Mouse (Mus musculus): ENCODE data around the gene Ap1m1. TPM values are rescaled to one million over a fixed set of nuclear protein-coding genes. Genes with fewer than 3 reads are reported as not detected.

The Ap1m1 gene
- polyA plus RNA-seq (2015; fragmentation: Nextera tagmentation; extraction: Ambion mirVana): 57.0 and 61.7 TPM in 2 replicates

DNA sequence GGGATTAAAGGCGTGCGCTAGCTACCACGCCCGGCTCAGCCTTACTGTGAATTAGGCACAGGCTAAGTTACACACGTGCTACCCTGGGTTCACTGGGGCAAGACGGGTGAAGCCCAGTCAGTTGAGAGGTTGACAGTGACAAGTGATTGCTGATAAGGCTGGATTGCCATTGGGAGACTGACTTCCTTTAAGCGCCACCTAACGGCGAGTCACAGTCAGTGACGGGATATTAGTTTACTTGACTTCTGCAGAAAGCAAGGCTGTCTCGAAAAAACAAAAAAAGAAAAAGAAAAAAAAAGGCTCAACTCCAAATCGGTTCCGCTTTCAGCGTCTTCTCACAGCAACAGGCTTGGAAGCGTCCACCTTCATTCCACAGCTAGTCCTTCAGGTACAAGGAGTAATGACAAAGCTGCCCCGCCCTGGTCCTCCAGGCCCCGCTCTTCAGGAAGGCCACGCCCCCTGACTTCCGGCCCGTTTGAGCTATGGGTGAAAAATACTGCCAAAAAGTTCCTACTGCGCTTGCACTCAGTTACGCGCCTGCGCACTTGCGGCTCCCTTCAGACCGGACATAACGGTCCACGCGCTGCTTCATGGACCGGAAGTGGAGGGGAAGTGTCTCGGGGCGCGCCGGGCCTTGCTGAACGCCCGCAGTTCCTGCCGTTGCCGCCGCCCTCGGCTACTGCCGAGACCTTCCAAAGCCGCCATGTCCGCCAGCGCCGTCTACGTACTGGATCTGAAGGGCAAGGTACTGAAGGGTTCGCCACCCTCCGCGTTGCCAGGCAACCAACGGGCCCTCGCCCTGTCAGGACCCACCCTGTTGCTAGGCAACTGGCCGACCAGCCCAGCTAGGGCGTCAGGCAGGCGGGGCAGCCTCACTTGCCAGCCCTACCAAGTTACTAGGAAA is at the start of gene Ap1m1:
TSS of gene Ap1m1 (plus strand) at position 520 of the 904 bp plus-strand sequence.
- H3K4me2 ChIP-seq: peak within 1 kb of the TSS; percentile 86
- no peaks in the 10 kb centered on the region for H3K9me3 ChIP-seq (replicated peaks)
- H3K27ac ChIP-seq (replicated peaks): peak within 1 kb of the TSS; percentile 99
- ATAC-seq (ENCODE audit: insufficient read depth): peak; percentile 89
- peak within 1 kb of the TSS; percentile 66 for H3K9ac ChIP-seq
- H3K36me3 ChIP-seq (replicated peaks): peaks cover 7% of the 10 kb centered on the region; the same call in 1 of the 2 replicates
- no peaks in the 10 kb centered on the region for H3K27me3 ChIP-seq
- under 1% methylated on average over 54 of the region's 54 CpGs for WGBS (ENCODE audit: insufficient replicate concordance)
- peaks cover 48% of the 10 kb centered on the region for H3K4me1 ChIP-seq (replicated peaks)
- H3K4me3 ChIP-seq (replicated peaks): peak within 1 kb of the TSS; percentile 80

GRCm38 (mm10) chr8:72190215-72190539 is 49.6 kb upstream of the Ap1m1 start:
- H3K36me3 ChIP-seq (replicated peaks): no peaks in the 10 kb centered on the region
- WGBS (ENCODE audit: insufficient replicate concordance): 52% methylated on average over 2 of the region's 2 CpGs
- no peaks in the 10 kb centered on the region for H3K9me3 ChIP-seq (replicated peaks)
- no peak for ATAC-seq (ENCODE audit: insufficient read depth)
- peak overlapping the region; percentile 8; the same call in 1 of the 2 replicates for H3K4me2 ChIP-seq
- H3K27me3 ChIP-seq: no peaks in the 10 kb centered on the region
- H3K27ac ChIP-seq (replicated peaks): no peak overlapping the region
- no peak overlapping the region for H3K4me3 ChIP-seq (replicated peaks)
- no peak overlapping the region for H3K9ac ChIP-seq
- H3K4me1 ChIP-seq (replicated peaks): no peaks in the 10 kb centered on the region

DNA sequence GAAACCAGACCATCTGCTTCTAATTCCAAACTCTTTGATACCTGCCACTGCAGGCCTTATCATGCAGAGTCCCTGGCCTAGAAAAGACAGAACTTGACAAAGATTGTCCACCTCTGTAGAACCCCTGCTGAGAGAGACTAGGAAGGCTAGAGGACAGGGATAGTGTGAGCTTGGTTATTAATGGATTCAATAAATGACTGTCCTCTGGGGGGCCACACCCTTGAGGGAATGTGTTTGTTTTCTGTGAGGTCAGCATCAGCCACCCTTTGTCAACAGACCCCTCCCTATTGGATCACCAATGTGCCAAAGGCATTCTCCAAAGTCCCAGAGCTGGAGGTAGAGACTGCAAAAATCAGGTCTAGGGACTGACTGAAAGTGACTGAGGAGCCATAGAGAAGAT is 47.8 kb upstream of the Ap1m1 start:
- Histone ChIP-seq H3K9me3 (replicated peaks) (no peaks in the 10 kb centered on the region), H3K27ac (replicated peaks) (no peak overlapping the region), H3K9ac (no peak overlapping the region), H3K36me3 (replicated peaks) (no peaks in the 10 kb centered on the region), H3K4me2 (no peak overlapping the region), H3K4me1 (replicated peaks) (no peaks in the 10 kb centered on the region), H3K4me3 (replicated peaks) (no peak overlapping the region), H3K27me3 (no peaks in the 10 kb centered on the region)
- no peak for ATAC-seq (ENCODE audit: insufficient read depth)

DNA sequence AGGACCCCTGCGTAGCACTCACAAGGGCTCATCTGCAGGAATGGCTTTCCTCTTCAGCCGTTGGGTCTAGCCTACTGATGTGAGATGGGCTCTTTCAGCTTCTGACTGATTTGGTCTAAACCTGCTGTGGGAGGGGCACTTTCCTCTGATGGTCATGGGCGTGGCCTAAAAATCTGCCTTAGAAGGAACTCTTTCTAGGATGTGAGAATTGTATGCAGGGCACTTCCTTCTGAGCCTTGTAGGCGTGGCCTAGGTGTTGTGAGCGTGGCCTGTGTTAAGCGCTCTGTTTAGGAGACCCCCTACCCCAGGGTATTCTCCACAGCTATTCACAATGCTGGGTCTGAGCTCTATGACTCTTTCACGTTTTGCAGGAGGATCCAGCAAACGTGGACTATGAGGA is 41.8 kb upstream of the Ap1m1 start:
- no peak overlapping the region for H3K4me3 ChIP-seq (replicated peaks)
- H3K36me3 ChIP-seq (replicated peaks): no peaks in the 10 kb centered on the region
- H3K27me3 ChIP-seq: no peaks in the 10 kb centered on the region
- no peak overlapping the region for H3K9ac ChIP-seq
- 45% methylated on average over 8 of the region's 8 CpGs for WGBS (ENCODE audit: insufficient replicate concordance)
- H3K27ac ChIP-seq (replicated peaks): no peak overlapping the region
- no peak overlapping the region for H3K4me2 ChIP-seq
- H3K4me1 ChIP-seq (replicated peaks): no peaks in the 10 kb centered on the region
- ATAC-seq (ENCODE audit: insufficient read depth): no peak
- H3K9me3 ChIP-seq (replicated peaks): no peaks in the 10 kb centered on the region; the same call in 1 of the 2 replicates

GRCm38 (mm10) chr8:72208582-72208981 is 31.2 kb upstream of the Ap1m1 start:
- Histone ChIP-seq H3K9me3 (replicated peaks) (0 out of 2 replicates have a peak, but pooled peaks cover 2% of the 10 kb centered on the region), H3K27me3 (no peaks in the 10 kb centered on the region), H3K27ac (replicated peaks) (no peak overlapping the region), H3K4me3 (replicated peaks) (no peak overlapping the region), H3K36me3 (replicated peaks) (no peaks in the 10 kb centered on the region), H3K9ac (no peak overlapping the region), H3K4me1 (replicated peaks) (no peaks in the 10 kb centered on the region), H3K4me2 (no peak overlapping the region)
- 73% methylated on average over 1 of the region's 1 CpGs for WGBS (ENCODE audit: insufficient replicate concordance)
- no peak for ATAC-seq (ENCODE audit: insufficient read depth)

GRCm38 (mm10) chr8:72210222-72210621 is 29.6 kb upstream of the Ap1m1 start:
- no peaks in the 10 kb centered on the region for H3K4me1 ChIP-seq (replicated peaks)
- WGBS (ENCODE audit: insufficient replicate concordance): 61% methylated on average over 4 of the region's 4 CpGs
- no peak overlapping the region for H3K9ac ChIP-seq
- no peak overlapping the region for H3K27ac ChIP-seq (replicated peaks)
- H3K4me3 ChIP-seq (replicated peaks): no peak overlapping the region
- H3K27me3 ChIP-seq: no peaks in the 10 kb centered on the region
- no peak for ATAC-seq (ENCODE audit: insufficient read depth)
- H3K4me2 ChIP-seq: no peak overlapping the region
- H3K36me3 ChIP-seq (replicated peaks): no peaks in the 10 kb centered on the region
- no peaks in the 10 kb centered on the region for H3K9me3 ChIP-seq (replicated peaks)

- H3K4me1 ChIP-seq (replicated peaks): no peaks in the 10 kb centered on the region
- H3K36me3 ChIP-seq (replicated peaks): no peaks in the 10 kb centered on the region
- no peak overlapping the region for H3K4me3 ChIP-seq (replicated peaks)
- WGBS (ENCODE audit: insufficient replicate concordance): 54% methylated on average over 2 of the region's 2 CpGs
- no peaks in the 10 kb centered on the region for H3K9me3 ChIP-seq (replicated peaks)
- no peaks in the 10 kb centered on the region for H3K27me3 ChIP-seq
- no peak overlapping the region for H3K27ac ChIP-seq (replicated peaks)
- no peak overlapping the region for H3K9ac ChIP-seq
- no peak overlapping the region for H3K4me2 ChIP-seq
- no peak for ATAC-seq (ENCODE audit: insufficient read depth)
Observed at GRCm38 (mm10) chr8:72210710-72211109, 29.1 kb upstream of the Ap1m1 start.

- WGBS (ENCODE audit: insufficient replicate concordance): 60% methylated on average over 1 of the region's 1 CpGs
- no peaks in the 10 kb centered on the region for H3K9me3 ChIP-seq (replicated peaks)
- no peak overlapping the region for H3K9ac ChIP-seq
- no peaks in the 10 kb centered on the region for H3K27me3 ChIP-seq
- H3K4me3 ChIP-seq (replicated peaks): no peak overlapping the region
- H3K4me2 ChIP-seq: no peak overlapping the region
- ATAC-seq (ENCODE audit: insufficient read depth): no peak
- 0 out of 2 replicates have a peak, but pooled peaks cover 5% of the 10 kb centered on the region for H3K4me1 ChIP-seq (replicated peaks)
- no peaks in the 10 kb centered on the region for H3K36me3 ChIP-seq (replicated peaks)
- H3K27ac ChIP-seq (replicated peaks): no peak overlapping the region
Observed at GRCm38 (mm10) chr8:72211846-72212245, 28.0 kb upstream of the Ap1m1 start.

DNA sequence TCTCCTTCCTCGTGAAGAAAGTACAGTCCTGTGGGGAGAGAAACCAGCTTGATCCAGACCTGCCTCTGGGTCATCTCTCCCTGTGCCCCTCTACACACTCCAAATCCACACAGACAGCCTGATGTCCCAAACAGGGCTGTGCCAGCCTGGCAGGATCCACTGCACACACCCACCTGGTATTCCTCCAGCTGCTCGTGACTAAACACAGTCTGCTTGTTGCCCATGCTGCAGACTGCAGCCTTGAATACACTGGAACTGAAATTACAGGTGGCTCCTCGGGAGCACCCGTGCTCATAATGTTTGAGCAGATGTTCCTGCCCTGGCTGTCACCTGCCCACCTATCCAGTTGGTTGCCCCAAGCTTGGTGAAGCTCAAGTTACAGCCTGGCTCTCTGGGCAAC is 27.1 kb upstream of the Ap1m1 start, which contains the start of gene Cib3:
TSS of gene Cib3 (minus strand) at position 87 of the 400 bp plus-strand sequence.
- WGBS (ENCODE audit: insufficient replicate concordance): 48% methylated on average over 4 of the region's 4 CpGs
- no peak within 1 kb of the TSS for H3K4me3 ChIP-seq (replicated peaks)
- H3K27me3 ChIP-seq: no peaks in the 10 kb centered on the region
- no peak within 1 kb of the TSS for H3K27ac ChIP-seq (replicated peaks)
- H3K9me3 ChIP-seq (replicated peaks): no peaks in the 10 kb centered on the region
- no peak within 1 kb of the TSS for H3K9ac ChIP-seq
- no peak within 1 kb of the TSS for H3K4me2 ChIP-seq
- no peaks in the 10 kb centered on the region for H3K36me3 ChIP-seq (replicated peaks)
- no peak for ATAC-seq (ENCODE audit: insufficient read depth)
- 0 out of 2 replicates have a peak, but pooled peaks cover 6% of the 10 kb centered on the region for H3K4me1 ChIP-seq (replicated peaks)

- 0 out of 2 replicates have a peak, but pooled peaks cover 6% of the 10 kb centered on the region for H3K4me1 ChIP-seq (replicated peaks)
- no peaks in the 10 kb centered on the region for H3K36me3 ChIP-seq (replicated peaks)
- WGBS (ENCODE audit: insufficient replicate concordance): 64% methylated on average over 4 of the region's 4 CpGs
- H3K9ac ChIP-seq: no peak within 1 kb of the TSS
- ATAC-seq (ENCODE audit: insufficient read depth): no peak
- H3K4me3 ChIP-seq (replicated peaks): no peak within 1 kb of the TSS
- H3K4me2 ChIP-seq: no peak within 1 kb of the TSS
- H3K27me3 ChIP-seq: no peaks in the 10 kb centered on the region
- H3K9me3 ChIP-seq (replicated peaks): no peaks in the 10 kb centered on the region
- H3K27ac ChIP-seq (replicated peaks): no peak within 1 kb of the TSS
Observed at GRCm38 (mm10) chr8:72213536-72213935, 26.3 kb upstream of the Ap1m1 start, which contains the start of gene Gm11034. Gene Gm11034, minus strand, starts transcription at chr8:72213636.

DNA sequence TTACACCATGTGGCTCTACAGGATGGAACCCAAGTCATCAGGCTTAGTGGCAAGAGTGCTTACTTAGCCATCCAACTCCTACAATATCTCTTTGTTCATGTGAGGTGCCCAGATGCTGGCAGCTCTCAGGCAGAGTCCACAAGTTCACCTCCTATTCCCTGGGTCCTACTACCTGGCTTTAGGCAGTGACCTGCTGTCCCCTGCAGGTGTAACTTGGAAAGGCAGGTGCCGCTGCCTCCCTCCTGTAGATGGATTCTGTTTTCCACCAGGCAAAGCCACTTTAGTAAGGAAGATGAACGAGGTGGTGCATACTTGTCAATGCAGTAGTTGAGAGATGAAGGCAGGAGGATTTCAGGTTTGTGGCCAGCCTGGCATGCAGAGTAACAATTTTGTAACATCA is 24.8 kb upstream of the Ap1m1 start:
- H3K4me2 ChIP-seq: no peak overlapping the region
- no peaks in the 10 kb centered on the region for H3K27me3 ChIP-seq
- no peaks in the 10 kb centered on the region for H3K36me3 ChIP-seq (replicated peaks)
- no peak overlapping the region for H3K4me3 ChIP-seq (replicated peaks)
- no peak overlapping the region for H3K27ac ChIP-seq (replicated peaks)
- H3K9me3 ChIP-seq (replicated peaks): no peaks in the 10 kb centered on the region
- peaks cover 12% of the 10 kb centered on the region; the same call in 1 of the 2 replicates for H3K4me1 ChIP-seq (replicated peaks)
- WGBS (ENCODE audit: insufficient replicate concordance): 31% methylated on average over 2 of the region's 2 CpGs
- H3K9ac ChIP-seq: no peak overlapping the region
- no peak for ATAC-seq (ENCODE audit: insufficient read depth)

Data from liver, embryonic 15.5 days (tissue).